Mouse (Mus musculus): ENCODE results near the gene Prpf4. TPM values are rescaled to one million over a fixed set of nuclear protein-coding genes. Genes with fewer than 3 reads are reported as not detected.

Gene Prpf4
- polyA plus RNA-seq, 1 experiment from 2014 or later = 14.5 TPM

DNA sequence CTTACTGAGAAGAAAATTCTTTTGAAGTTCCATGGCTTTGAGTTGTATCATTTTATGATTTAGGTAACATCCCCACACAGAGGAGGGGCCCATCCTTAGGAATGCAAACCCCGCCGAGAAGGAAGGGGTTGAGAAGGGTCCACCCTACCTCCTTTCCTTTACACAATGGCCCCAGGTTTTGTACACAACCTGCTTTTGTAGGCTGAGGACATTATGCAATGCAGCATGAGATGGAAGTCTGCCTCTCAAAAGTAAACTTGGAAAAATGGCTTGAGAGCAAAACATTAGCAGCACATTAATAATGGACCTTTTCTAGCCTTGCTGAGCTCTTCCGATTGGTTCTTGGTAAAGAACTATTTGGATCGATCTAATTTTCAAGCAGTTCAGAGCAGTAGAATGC lies 42.3 kb upstream of the Prpf4 start:
- no peak overlapping the region for H3K4me2 ChIP-seq (ENCODE audit: low read length)
- H3K27me3 ChIP-seq (ENCODE audit: control insufficient read depth, insufficient read depth, low read depth, low read length) = no peaks in the 10 kb centered on the region
- H3K27ac ChIP-seq (ENCODE audit: low read length) = no peak overlapping the region
- peaks cover 9% of the 10 kb centered on the region for H3K4me1 ChIP-seq (ENCODE audit: control insufficient read depth, insufficient read depth, low read length)
- H3K36me3 ChIP-seq (ENCODE audit: control insufficient read depth, insufficient read depth, low read length) = no peaks in the 10 kb centered on the region
- no peak overlapping the region for H3K4me3 ChIP-seq (ENCODE audit: low read depth, low read length)
- H3K9me3 ChIP-seq (replicated peaks; ENCODE audit: control insufficient read depth, low read length, poor library complexity, severe bottlenecking) = no peaks in the 10 kb centered on the region
- H3K9ac ChIP-seq (ENCODE audit: low read depth, low read length) = no peak overlapping the region
- no peak for ATAC-seq
- WGBS = 87% methylated on average over 4 of the region's 4 CpGs

DNA sequence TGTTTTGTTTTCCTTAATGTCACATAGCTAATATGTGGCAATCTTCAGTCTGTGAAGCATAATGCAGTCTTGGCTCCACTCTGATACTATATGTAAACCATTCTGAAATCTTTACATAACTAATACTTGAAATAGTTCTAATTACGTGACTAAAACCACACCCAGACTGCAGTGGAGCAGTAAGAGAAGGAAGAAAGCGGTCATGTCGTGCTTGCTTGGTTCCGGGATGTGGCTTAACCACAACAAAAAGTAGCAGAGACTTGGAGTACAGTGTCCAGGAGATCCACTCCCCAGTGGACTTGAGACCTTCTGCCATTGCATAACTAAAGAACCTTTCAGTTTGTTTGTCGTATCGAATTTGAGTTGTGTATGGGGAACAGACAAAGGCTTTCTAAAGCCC lies 41.0 kb upstream of the Prpf4 start:
- Histone ChIP-seq H3K27me3 (ENCODE audit: control insufficient read depth, insufficient read depth, low read depth, low read length) (no peaks in the 10 kb centered on the region), H3K9ac (ENCODE audit: low read depth, low read length) (no peak overlapping the region), H3K9me3 (replicated peaks; ENCODE audit: control insufficient read depth, low read length, poor library complexity, severe bottlenecking) (no peaks in the 10 kb centered on the region), H3K36me3 (ENCODE audit: control insufficient read depth, insufficient read depth, low read length) (no peaks in the 10 kb centered on the region), H3K27ac (ENCODE audit: low read length) (no peak overlapping the region), H3K4me3 (ENCODE audit: low read depth, low read length) (no peak overlapping the region), H3K4me1 (ENCODE audit: control insufficient read depth, insufficient read depth, low read length) (no peaks in the 10 kb centered on the region), H3K4me2 (ENCODE audit: low read length) (no peak overlapping the region)
- 90% methylated on average over 6 of the region's 6 CpGs for WGBS
- ATAC-seq = no peak

DNA sequence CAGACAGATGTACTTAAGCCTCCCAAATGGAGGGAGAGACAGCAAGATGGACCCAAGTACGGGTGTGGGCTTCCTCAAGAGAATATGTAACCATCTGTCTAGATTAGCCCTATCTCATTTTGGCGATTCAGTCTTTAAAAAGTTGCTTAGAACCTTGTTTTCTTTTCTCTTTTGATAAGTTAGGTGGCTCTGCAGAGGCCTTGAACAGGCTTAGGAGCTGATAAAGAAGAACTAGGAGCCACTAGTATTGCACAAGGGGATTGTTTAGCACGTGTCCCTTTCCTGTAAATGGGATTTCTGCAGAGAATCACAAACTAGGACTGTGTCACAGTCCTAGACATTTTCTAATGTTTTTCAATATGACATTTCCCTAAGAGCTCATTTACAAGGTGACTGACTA lies 39.5 kb upstream of the Prpf4 start:
- WGBS = 82% methylated on average over 3 of the region's 3 CpGs
- H3K4me3 ChIP-seq (ENCODE audit: low read depth, low read length) = no peak overlapping the region
- no peaks in the 10 kb centered on the region for H3K27me3 ChIP-seq (ENCODE audit: control insufficient read depth, insufficient read depth, low read depth, low read length)
- no peak overlapping the region for H3K4me2 ChIP-seq (ENCODE audit: low read length)
- H3K9me3 ChIP-seq (replicated peaks; ENCODE audit: control insufficient read depth, low read length, poor library complexity, severe bottlenecking) = no peaks in the 10 kb centered on the region
- no peaks in the 10 kb centered on the region for H3K4me1 ChIP-seq (ENCODE audit: control insufficient read depth, insufficient read depth, low read length)
- H3K9ac ChIP-seq (ENCODE audit: low read depth, low read length) = no peak overlapping the region
- ATAC-seq = no peak
- H3K36me3 ChIP-seq (ENCODE audit: control insufficient read depth, insufficient read depth, low read length) = no peaks in the 10 kb centered on the region
- no peak overlapping the region for H3K27ac ChIP-seq (ENCODE audit: low read length)

DNA sequence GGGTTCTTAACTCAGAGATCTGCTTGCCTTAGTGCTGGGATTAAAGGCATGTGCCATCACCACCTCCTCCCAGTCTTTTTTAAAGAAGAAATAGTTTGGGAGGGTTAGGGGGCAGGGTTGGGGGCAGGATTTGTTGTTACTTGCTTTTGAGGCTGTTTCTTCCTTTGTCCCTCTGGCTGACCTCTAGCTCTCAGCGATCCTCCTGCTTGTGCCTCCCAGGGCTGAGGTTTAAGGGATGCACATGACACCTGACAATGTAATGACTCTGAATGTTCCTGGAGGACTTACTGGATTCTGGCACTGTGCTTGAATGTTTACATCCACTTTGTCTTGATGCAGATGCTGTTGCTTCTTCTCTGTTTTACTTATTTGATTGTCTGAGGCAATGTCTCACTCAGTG lies 36.2 kb upstream of the Prpf4 start:
- H3K36me3 ChIP-seq (ENCODE audit: control insufficient read depth, insufficient read depth, low read length) = no peaks in the 10 kb centered on the region
- no peak overlapping the region for H3K4me2 ChIP-seq (ENCODE audit: low read length)
- 12% methylated on average over 1 of the region's 1 CpGs for WGBS
- no peak for ATAC-seq
- no peaks in the 10 kb centered on the region for H3K27me3 ChIP-seq (ENCODE audit: control insufficient read depth, insufficient read depth, low read depth, low read length)
- no peak overlapping the region for H3K27ac ChIP-seq (ENCODE audit: low read length)
- H3K4me1 ChIP-seq (ENCODE audit: control insufficient read depth, insufficient read depth, low read length) = no peaks in the 10 kb centered on the region
- no peak overlapping the region for H3K4me3 ChIP-seq (ENCODE audit: low read depth, low read length)
- H3K9me3 ChIP-seq (replicated peaks; ENCODE audit: control insufficient read depth, low read length, poor library complexity, severe bottlenecking) = no peaks in the 10 kb centered on the region
- H3K9ac ChIP-seq (ENCODE audit: low read depth, low read length) = no peak overlapping the region

DNA sequence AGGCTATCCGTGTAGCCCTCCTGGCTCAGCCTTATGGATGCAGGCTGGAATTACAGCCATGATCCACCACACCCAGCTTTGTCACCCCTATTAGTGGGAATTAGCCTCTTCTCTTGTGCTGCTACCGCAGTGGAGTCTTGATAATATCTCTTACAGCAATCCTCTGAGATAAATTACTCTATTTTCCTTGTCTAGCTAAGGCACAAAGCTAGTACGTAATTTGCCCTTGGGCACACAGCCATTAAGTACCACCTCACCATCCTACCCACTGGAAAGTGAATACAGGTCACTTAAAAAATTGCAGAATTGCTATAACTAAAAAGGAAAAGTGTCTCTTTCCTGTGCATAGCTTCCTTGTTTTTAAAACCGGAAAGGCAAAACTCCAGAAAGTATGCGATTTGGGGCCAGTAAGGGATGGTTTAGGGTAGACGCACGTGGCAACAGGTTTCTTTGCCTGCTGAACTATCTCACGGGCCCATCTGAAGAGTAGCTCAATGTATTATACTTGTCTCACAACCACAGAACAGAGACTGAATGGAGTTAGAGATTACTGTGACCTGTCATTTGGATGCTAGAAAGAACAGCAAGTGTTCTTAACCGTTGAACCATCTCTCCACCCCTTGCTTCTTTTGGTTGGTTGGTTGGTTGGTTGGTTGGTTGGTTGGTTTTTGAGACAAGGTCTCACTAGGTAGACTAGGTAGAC lies 35.6 kb upstream of the Prpf4 start:
- no peaks in the 10 kb centered on the region for H3K9me3 ChIP-seq (replicated peaks; ENCODE audit: control insufficient read depth, low read length, poor library complexity, severe bottlenecking)
- no peaks in the 10 kb centered on the region for H3K4me1 ChIP-seq (ENCODE audit: control insufficient read depth, insufficient read depth, low read length)
- H3K36me3 ChIP-seq (ENCODE audit: control insufficient read depth, insufficient read depth, low read length) = no peaks in the 10 kb centered on the region
- no peak overlapping the region for H3K27ac ChIP-seq (ENCODE audit: low read length)
- 79% methylated on average over 9 of the region's 9 CpGs for WGBS
- H3K27me3 ChIP-seq (ENCODE audit: control insufficient read depth, insufficient read depth, low read depth, low read length) = no peaks in the 10 kb centered on the region
- H3K4me2 ChIP-seq (ENCODE audit: low read length) = no peak overlapping the region
- ATAC-seq = no peak
- H3K9ac ChIP-seq (ENCODE audit: low read depth, low read length) = no peak overlapping the region
- H3K4me3 ChIP-seq (ENCODE audit: low read depth, low read length) = no peak overlapping the region

DNA sequence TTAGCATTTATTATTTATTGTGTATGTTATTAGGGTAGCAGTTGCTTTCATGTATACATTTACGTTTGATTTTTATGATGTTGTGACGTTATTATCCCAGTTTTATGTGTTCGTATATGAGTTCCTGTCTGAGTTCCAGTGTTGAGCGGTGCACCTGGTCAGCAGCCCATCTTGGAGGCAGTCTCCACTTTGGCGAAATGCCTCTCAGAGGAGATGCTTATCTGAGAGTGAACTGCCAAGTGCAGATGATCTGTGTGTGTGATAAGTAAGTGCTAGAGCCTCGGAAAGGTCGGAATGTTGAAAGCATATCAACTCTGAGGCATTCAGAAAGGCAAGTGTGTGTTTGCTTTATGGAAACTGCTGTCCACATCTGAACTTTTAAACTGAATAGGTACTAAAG lies 34.9 kb upstream of the Prpf4 start:
- no peaks in the 10 kb centered on the region for H3K4me1 ChIP-seq (ENCODE audit: control insufficient read depth, insufficient read depth, low read length)
- no peak overlapping the region for H3K4me3 ChIP-seq (ENCODE audit: low read depth, low read length)
- WGBS = 92% methylated on average over 7 of the region's 7 CpGs
- H3K27ac ChIP-seq (ENCODE audit: low read length) = no peak overlapping the region
- H3K9me3 ChIP-seq (replicated peaks; ENCODE audit: control insufficient read depth, low read length, poor library complexity, severe bottlenecking) = no peaks in the 10 kb centered on the region
- H3K27me3 ChIP-seq (ENCODE audit: control insufficient read depth, insufficient read depth, low read depth, low read length) = no peaks in the 10 kb centered on the region
- ATAC-seq = no peak
- no peak overlapping the region for H3K4me2 ChIP-seq (ENCODE audit: low read length)
- H3K9ac ChIP-seq (ENCODE audit: low read depth, low read length) = no peak overlapping the region
- H3K36me3 ChIP-seq (ENCODE audit: control insufficient read depth, insufficient read depth, low read length) = no peaks in the 10 kb centered on the region

DNA sequence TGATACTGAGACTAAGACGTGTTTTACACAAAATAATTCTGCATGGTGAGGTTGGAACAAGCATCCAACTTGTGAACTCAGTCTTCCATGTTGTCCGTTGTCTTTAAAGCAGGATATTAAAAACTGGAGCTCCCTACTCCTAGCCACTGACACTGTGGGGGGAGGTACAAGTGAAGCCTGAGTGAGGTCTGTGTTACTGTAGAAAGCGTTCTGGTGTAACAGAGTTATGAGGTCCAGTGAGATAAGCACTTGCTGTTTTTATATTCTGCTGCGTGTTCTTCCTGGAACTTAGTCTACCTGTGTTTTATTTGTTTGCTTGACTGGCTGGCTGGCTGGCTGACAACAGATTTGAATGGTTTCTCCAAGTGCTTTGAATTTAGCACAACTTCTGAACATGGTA lies 34.3 kb upstream of the Prpf4 start:
- H3K4me3 ChIP-seq (ENCODE audit: low read depth, low read length) = no peak overlapping the region
- no peak overlapping the region for H3K4me2 ChIP-seq (ENCODE audit: low read length)
- H3K27me3 ChIP-seq (ENCODE audit: control insufficient read depth, insufficient read depth, low read depth, low read length) = no peaks in the 10 kb centered on the region
- H3K9ac ChIP-seq (ENCODE audit: low read depth, low read length) = no peak overlapping the region
- WGBS = 87% methylated on average over 4 of the region's 4 CpGs
- H3K27ac ChIP-seq (ENCODE audit: low read length) = no peak overlapping the region
- H3K9me3 ChIP-seq (replicated peaks; ENCODE audit: control insufficient read depth, low read length, poor library complexity, severe bottlenecking) = no peaks in the 10 kb centered on the region
- H3K36me3 ChIP-seq (ENCODE audit: control insufficient read depth, insufficient read depth, low read length) = no peaks in the 10 kb centered on the region
- ATAC-seq = no peak
- H3K4me1 ChIP-seq (ENCODE audit: control insufficient read depth, insufficient read depth, low read length) = no peaks in the 10 kb centered on the region

DNA sequence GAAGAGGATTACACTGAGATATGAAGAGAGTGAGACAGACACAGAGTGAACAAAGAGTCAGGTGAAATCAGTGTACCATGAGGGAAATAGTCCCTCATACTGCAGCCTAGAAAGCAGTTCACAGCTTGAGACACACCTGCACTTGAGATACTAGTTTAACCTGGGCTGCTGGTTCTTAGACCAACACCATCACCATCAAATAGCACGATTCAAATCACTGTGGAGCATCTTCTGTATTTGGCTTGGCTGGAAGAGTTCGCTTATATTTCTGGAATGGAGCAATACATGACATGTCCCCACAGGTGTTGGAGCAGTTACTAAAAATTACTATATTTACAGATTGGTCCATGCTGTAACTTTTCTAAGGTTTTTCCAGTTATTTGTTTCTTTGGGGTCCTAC lies 32.5 kb upstream of the Prpf4 start:
- Histone ChIP-seq H3K27me3 (ENCODE audit: control insufficient read depth, insufficient read depth, low read depth, low read length) (no peaks in the 10 kb centered on the region), H3K36me3 (ENCODE audit: control insufficient read depth, insufficient read depth, low read length) (no peaks in the 10 kb centered on the region), H3K4me2 (ENCODE audit: low read length) (no peak overlapping the region), H3K4me1 (ENCODE audit: control insufficient read depth, insufficient read depth, low read length) (no peaks in the 10 kb centered on the region), H3K27ac (ENCODE audit: low read length) (no peak overlapping the region), H3K9me3 (replicated peaks; ENCODE audit: control insufficient read depth, low read length, poor library complexity, severe bottlenecking) (no peaks in the 10 kb centered on the region), H3K9ac (ENCODE audit: low read depth, low read length) (no peak overlapping the region), H3K4me3 (ENCODE audit: low read depth, low read length) (no peak overlapping the region)
- ATAC-seq = no peak
- 96% methylated on average over 2 of the region's 2 CpGs for WGBS

DNA sequence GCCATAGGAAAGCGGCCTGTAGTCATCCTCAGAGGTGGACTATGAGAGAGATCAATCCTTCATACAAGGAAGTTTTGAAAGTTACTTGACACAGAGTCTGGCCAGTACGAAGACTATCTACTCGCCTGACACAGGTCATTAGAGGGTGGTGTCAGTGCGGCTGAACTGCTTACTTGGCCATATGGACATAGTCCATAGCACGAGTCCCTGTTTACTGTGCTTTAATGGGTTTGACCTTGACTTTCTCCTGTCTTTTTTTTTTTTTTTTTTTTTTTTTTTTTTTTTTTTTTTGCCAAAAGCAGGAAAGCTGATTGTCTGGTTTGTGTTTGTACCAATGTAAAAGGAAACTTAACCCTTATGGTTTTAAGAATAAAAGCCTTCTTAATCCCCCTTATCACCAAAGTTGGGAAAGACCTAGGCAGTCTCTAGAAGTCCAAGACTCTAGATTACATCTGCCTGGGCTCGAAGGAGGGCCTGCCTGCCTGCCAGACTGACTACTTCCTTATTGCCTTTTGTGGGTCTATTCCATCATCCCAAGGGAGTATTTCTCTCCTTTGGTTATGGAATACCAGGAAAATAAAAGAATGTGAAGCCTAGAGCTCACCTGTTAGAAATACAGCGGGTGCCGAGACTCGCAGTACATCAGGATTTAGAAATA lies 28.7 kb upstream of the Prpf4 start:
- WGBS = 94% methylated on average over 9 of the region's 9 CpGs
- Histone ChIP-seq H3K27me3 (ENCODE audit: control insufficient read depth, insufficient read depth, low read depth, low read length) (no peaks in the 10 kb centered on the region), H3K4me2 (ENCODE audit: low read length) (no peak overlapping the region), H3K4me1 (ENCODE audit: control insufficient read depth, insufficient read depth, low read length) (no peaks in the 10 kb centered on the region), H3K36me3 (ENCODE audit: control insufficient read depth, insufficient read depth, low read length) (0 out of 2 replicates have a peak, but pooled peaks cover 2% of the 10 kb centered on the region), H3K9me3 (replicated peaks; ENCODE audit: control insufficient read depth, low read length, poor library complexity, severe bottlenecking) (no peaks in the 10 kb centered on the region), H3K4me3 (ENCODE audit: low read depth, low read length) (no peak overlapping the region), H3K9ac (ENCODE audit: low read depth, low read length) (no peak overlapping the region), H3K27ac (ENCODE audit: low read length) (no peak overlapping the region)
- no peak for ATAC-seq
